Mouse (Mus musculus) CH12.LX (cell line): Measurements from ENCODE around the gene Gprin2. TPM values are rescaled to one million over a fixed set of nuclear protein-coding genes. Genes with fewer than 3 reads are reported as not detected.

Experiments used
- DNase-seq: peaks from one replicate; pipeline ENCODE4 v3.0.0-alpha.2; 2013; ENCODE audit errors: extremely low read depth
- H3K27ac ChIP-seq: 2 replicates; pipeline ENCODE4 v1.5.1; 2012; ENCODE audit warnings: low read depth, mild to moderate bottlenecking, control low read depth, moderate library complexity; ENCODE audit not compliant: insufficient read depth
- H3K27me3 ChIP-seq: replicated peaks from 2 replicates; pipeline ENCODE3; 2012; ENCODE audit warnings: inconsistent platforms
- H3K36me3 ChIP-seq, 2 experiments: replicated peaks in 1 of 2; 2 replicates each; pipeline versions ENCODE3 to v1.6.1; 2012; ENCODE audit warnings: inconsistent platforms in 1 of 2, low read length in 1 of 2, mild to moderate bottlenecking in 1 of 2, mixed read lengths in 1 of 2, moderate library complexity in 1 of 2; ENCODE audit not compliant: control insufficient read depth in 1 of 2, insufficient read depth in 1 of 2
- H3K4me1 ChIP-seq, 2 experiments: 2 replicates each; pipeline ENCODE4 v1.6.1; 2012; ENCODE audit warnings: inconsistent platforms in 1 of 2, moderate library complexity in 1 of 2; ENCODE audit not compliant: insufficient read depth in 2 of 2, control insufficient read depth in 1 of 2
- H3K4me2 ChIP-seq: 2 replicates; pipeline ENCODE4 v1.6.1; 2012; ENCODE audit warnings: low read depth, mild to moderate bottlenecking, control low read depth; ENCODE audit not compliant: poor library complexity, insufficient read depth, severe bottlenecking
- H3K4me3 ChIP-seq, 3 experiments: fragments of 150-350 bp in 1 of 3; sonication (generic) in 1 of 3; replicated peaks in 1 of 3; 2 replicates each; pipeline versions ENCODE3 to v1.5.1; 2011 to 2012; ENCODE audit warnings: low read depth in 2 of 3, low read length in 2 of 3, mild to moderate bottlenecking in 2 of 3, moderate library complexity in 2 of 3, control low read depth in 1 of 3, improper control_type of control experiment in 1 of 3, inconsistent platforms in 1 of 3, mixed read lengths in 1 of 3; ENCODE audit not compliant: poor library complexity in 1 of 3
- H3K79me2 ChIP-seq: replicated peaks from 2 replicates; pipeline ENCODE4 v1.6.1; 2012; ENCODE audit warnings: mild to moderate bottlenecking, moderate library complexity; ENCODE audit not compliant: control insufficient read depth, poor library complexity, insufficient read depth, severe bottlenecking; ENCODE audit errors: extremely low read depth
- H3K9ac ChIP-seq: 2 replicates; pipeline ENCODE4 v1.6.1; 2012; ENCODE audit warnings: low read depth, mild to moderate bottlenecking, control low read depth, moderate library complexity; ENCODE audit not compliant: insufficient read depth
- H3K9me3 ChIP-seq: replicated peaks from 2 replicates; pipeline ENCODE3; 2012; ENCODE audit warnings: low read length, inconsistent platforms, mixed read lengths
- BHLHE40 ChIP-seq: IDR thresholded peaks from 2 replicates; pipeline ENCODE4 v1.6.1; 2011; ENCODE audit warnings: mild to moderate bottlenecking, low read depth, low read length, improper control_type of control experiment
- CHD1 ChIP-seq: IDR thresholded peaks from 2 replicates; pipeline ENCODE4 v1.6.1; 2012; ENCODE audit warnings: low read depth, low read length, improper control_type of control experiment, inconsistent platforms
- EP300 ChIP-seq: IDR thresholded peaks from 2 replicates; pipeline ENCODE4 v1.6.1; 2011; ENCODE audit warnings: low read length, improper control_type of control experiment
- ETS1 ChIP-seq: conservative IDR thresholded peaks from 2 replicates; pipeline ENCODE4 v1.6.1; 2012; ENCODE audit warnings: low read depth, mild to moderate bottlenecking, inconsistent platforms, low read length, improper control_type of control experiment, moderate library complexity
- IRF4 ChIP-seq: IDR thresholded peaks from 2 replicates; pipeline ENCODE4 v1.6.1; 2014; ENCODE audit warnings: low read depth, mild to moderate bottlenecking, inconsistent platforms, low read length, improper control_type of control experiment
- JUN ChIP-seq: IDR thresholded peaks from 2 replicates; pipeline ENCODE4 v1.6.1; 2011; ENCODE audit warnings: low read depth, mild to moderate bottlenecking, low read length, improper control_type of control experiment, moderate library complexity; ENCODE audit not compliant: insufficient read depth
- JUND ChIP-seq: conservative IDR thresholded peaks from 2 replicates; pipeline ENCODE4 v1.6.1; 2011; ENCODE audit warnings: low read depth, low read length, improper control_type of control experiment
- NELFE ChIP-seq: IDR thresholded peaks from 2 replicates; pipeline ENCODE4 v1.6.1; 2011; ENCODE audit warnings: low read depth, low read length, improper control_type of control experiment
- POLR2AphosphoS2 ChIP-seq: IDR thresholded peaks from 2 replicates; pipeline ENCODE4 v1.6.1; 2011; ENCODE audit warnings: low read depth, low read length, improper control_type of control experiment
- RCOR1 ChIP-seq: conservative IDR thresholded peaks from 2 replicates; pipeline ENCODE4 v1.6.1; 2012; ENCODE audit warnings: low read depth, mild to moderate bottlenecking, inconsistent platforms, low read length, improper control_type of control experiment
- SIN3A ChIP-seq: IDR thresholded peaks from 2 replicates; pipeline ENCODE4 v1.6.1; 2012; ENCODE audit warnings: low read length, improper control_type of control experiment, inconsistent platforms
- TBP ChIP-seq: conservative IDR thresholded peaks from 2 replicates; pipeline ENCODE4 v1.6.1; 2011; ENCODE audit warnings: low read depth, low read length, improper control_type of control experiment
- dilution Hi-C: fragments of 300-500 bp; cut with MboI; formaldehyde crosslinking; loops from 2 replicates; pipeline ENCODE4 v1.14.3; 2020; ENCODE audit warnings: low sequenced_read_pairs; ENCODE audit not compliant: extremely low pct_unique_long_range_greater_than_20kb, extremely low pct_ligation_motif_present
- in situ Hi-C: fragments of 300-500 bp; cut with MboI; formaldehyde crosslinking; loops from 3 replicates; pipeline ENCODE4 v1.14.3; 2019; ENCODE audit warnings: low sequenced_read_pairs, low pct_ligation_motif_present, low pct_unique_long_range_greater_than_20kb, mixed read lengths
- polyA plus RNA-seq: library from polyadenylated mRNA; unstranded; fragments of >175 nt; gene quantifications from 2 replicates; pipeline ENCODE4 v1.2.1, GENCODE M21; 2012; ENCODE audit warnings: low read depth; ENCODE audit not compliant: insufficient read length
- total RNA-seq, 2 experiments: library from RNA; depleted of rRNA; stranded (reverse); fragments of 300-350 nt in 1 of 2; fragments of >200 nt in 1 of 2; gene quantifications; 2 replicates each; pipeline ENCODE4 v1.2.3; 2012 to 2014

The Gprin2 gene
- total and polyA plus RNA-seq, 3 experiments = 0.04 to 0.21 (median 0.16) TPM

DNA sequence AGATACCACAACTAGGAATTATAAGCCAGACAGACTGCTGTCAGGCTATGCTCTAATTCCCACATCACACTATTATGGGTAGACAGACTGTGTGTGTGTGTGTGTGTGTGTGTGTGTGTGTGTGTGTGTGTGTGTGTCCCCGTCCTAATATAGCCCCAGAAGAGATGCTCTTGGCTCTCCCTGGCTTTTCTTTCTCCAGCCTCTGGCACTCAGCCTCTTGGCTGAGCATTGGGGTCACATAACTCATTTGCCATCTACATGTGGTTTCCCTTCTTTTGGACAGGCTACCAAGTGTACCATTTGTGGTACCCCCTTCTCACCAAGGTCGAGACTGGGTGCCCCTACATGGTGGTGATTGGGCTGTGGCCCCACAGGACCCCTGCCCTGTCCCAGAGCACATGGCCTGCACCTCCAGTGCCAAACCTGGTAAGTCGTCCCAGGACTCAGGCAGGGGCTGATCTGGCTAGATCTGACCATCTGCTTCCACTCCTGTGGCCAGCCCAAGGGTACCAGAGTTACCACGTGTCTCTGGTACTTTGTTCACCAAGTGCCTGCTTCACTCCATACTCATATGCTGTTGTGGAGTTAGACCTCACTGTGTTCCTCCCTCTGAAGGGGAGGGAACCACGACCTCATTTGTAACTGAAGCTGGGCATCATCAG is 20.1 kb upstream of the Gprin2 start:
- dilution Hi-C loops = no loop called here
- no peak for DNase-seq
- H3K9me3 ChIP-seq = no peaks in the 10 kb centered on the region
- TF ChIP-seq ETS1 = no peak
- no peak for TF ChIP-seq JUND
- no peak for TF ChIP-seq TBP
- TF ChIP-seq SIN3A = no peak
- TF ChIP-seq NELFE = no peak
- TF ChIP-seq CHD1 = no peak
- TF ChIP-seq POLR2AphosphoS2 = no peak
- TF ChIP-seq BHLHE40 = no peak
- H3K27ac ChIP-seq = no peak overlapping the region
- H3K27me3 ChIP-seq = no peaks in the 10 kb centered on the region
- H3K79me2 ChIP-seq = no peaks in the 10 kb centered on the region
- H3K9ac ChIP-seq = no peak overlapping the region
- no peak overlapping the region for H3K4me2 ChIP-seq
- H3K4me3 ChIP-seq = no peak overlapping the region
- in situ Hi-C loops = no loop called here
- no peaks in the 10 kb centered on the region for H3K4me1 ChIP-seq
- H3K36me3 ChIP-seq = no peaks in the 10 kb centered on the region

DNA sequence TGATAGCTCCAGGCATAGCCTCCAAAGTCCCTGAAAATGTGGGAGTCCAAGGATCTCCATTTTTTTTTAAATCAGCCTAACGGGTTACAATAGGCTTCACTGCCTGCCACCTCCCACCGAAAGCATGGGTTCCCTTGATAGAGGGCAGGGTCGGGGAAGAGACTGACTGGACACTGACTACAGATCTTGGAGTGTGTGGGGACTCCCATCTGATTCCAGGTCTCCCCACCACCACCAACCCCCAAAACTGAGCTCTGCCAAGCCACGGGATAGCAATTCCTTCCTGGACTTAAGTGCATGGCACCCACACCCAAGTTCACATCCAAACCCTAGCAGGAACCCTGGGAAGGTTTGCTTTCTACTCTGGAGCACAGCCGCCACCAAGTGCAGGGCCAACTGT is 19.0 kb upstream of the Gprin2 start:
- no peaks in the 10 kb centered on the region for H3K79me2 ChIP-seq
- no peaks in the 10 kb centered on the region for H3K4me1 ChIP-seq
- H3K4me3 ChIP-seq = no peak overlapping the region
- in situ Hi-C loops (no loop called here), dilution Hi-C loops (no loop called here)
- H3K4me2 ChIP-seq = no peak overlapping the region
- no peaks in the 10 kb centered on the region for H3K9me3 ChIP-seq
- no peaks in the 10 kb centered on the region for H3K27me3 ChIP-seq
- no peak overlapping the region for H3K9ac ChIP-seq
- no peaks in the 10 kb centered on the region for H3K36me3 ChIP-seq
- no peak overlapping the region for H3K27ac ChIP-seq
- no peak for DNase-seq
- TF ChIP-seq RCOR1 = no peak

DNA sequence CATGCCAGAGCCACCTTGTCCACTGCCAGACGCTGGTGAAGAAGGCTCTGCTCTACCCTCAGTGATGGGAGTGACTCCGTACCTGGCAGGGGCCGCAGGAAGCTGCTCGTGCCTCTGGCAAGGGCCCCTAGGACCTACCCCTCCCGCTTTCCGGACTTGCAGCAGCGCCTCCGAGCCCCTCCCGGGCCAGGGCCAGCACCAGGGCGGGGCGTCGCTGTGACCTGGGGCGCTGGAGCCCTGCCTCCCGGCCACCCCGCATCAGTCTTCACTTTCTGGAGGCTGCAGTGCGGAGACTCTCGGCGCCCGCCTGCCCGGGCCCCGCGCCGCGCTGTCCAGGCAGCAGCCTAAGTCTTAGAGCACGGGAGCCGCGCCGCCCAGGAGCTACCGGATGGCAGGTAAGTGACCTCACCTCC is 18.3 kb upstream of the Gprin2 start:
- no peak overlapping the region for H3K4me3 ChIP-seq
- in situ Hi-C loops = no loop called here
- H3K4me2 ChIP-seq = no peak overlapping the region
- dilution Hi-C loops = no loop called here
- no peaks in the 10 kb centered on the region for H3K79me2 ChIP-seq
- TF ChIP-seq CHD1 (no peak), JUN (no peak), IRF4 (no peak), EP300 (no peak)
- no peaks in the 10 kb centered on the region for H3K4me1 ChIP-seq
- no peaks in the 10 kb centered on the region for H3K36me3 ChIP-seq
- no peak overlapping the region for H3K9ac ChIP-seq
- no peaks in the 10 kb centered on the region for H3K27me3 ChIP-seq
- no peak overlapping the region for H3K27ac ChIP-seq
- H3K9me3 ChIP-seq = no peaks in the 10 kb centered on the region
- no peak for DNase-seq
